Mouse (Mus musculus): ENCODE results near the gene Sim2. TPM values are rescaled to one million over a fixed set of nuclear protein-coding genes. Genes with fewer than 3 reads are reported as not detected.

The Sim2 gene
- under 1 TPM in 1 of 2 experiments, not detected in 1; 0.12 TPM for total RNA-seq (2021)

DNA sequence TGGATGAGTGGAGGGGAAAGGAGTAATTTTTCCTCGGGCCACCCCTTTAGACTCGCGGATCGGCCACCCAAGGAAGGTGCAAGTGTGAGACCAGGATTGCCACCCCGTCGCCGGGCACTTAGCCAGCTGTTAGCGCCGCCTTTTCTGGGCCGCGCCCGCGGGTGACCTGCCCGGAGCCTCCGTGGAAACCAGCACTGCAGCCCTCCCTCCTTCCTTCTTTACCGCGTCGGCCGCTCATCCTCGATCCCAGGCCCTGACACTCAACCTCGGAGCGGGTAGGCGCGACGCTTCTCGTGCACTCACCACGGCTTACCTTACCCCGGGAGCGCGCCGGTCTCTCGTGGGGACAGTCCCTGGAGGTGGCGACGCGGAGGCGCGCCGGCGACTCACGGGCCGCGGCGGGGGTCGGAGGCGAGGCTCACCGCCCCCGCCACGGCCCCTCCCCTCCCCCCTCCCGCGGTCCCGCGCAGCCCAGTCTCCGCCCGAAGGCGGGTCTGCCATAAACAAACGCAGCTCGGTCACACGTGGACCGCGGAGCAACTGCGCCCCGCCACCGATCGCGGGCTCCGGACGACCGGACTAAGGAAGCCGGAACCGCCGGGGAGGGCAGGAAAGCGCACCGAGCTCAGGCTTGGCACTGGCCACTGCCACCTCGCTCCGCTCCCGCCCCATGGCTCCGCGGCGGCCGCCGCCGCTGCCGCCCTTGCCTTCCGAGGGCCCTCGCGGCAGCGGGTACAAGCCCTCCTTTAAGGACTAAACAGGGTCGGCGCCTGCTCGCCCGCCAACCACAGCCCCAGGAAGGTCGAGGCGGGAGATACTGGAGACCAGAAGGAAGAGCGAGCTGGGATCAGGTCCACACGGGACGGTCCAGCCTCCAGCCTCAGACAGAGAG lies at the start of gene Sim2:
Gene Sim2, plus strand, starts transcription at position 221 of the 892 bp plus-strand sequence.
- DNase-seq = no peak
- intact Hi-C loops (cut with DNase I) = loop anchor here (5.0 to 10.0 kb wide), 2 partner anchors 148 to 170 kb away; no protein-coding TSS in a partner anchor

- DNase-seq = no peak
- intact Hi-C loops (cut with DNase I) = no loop called here
These were observed 47.5 kb upstream of the Sim2 start for GRCm38 (mm10) chr16:94037280-94037679.

DNA sequence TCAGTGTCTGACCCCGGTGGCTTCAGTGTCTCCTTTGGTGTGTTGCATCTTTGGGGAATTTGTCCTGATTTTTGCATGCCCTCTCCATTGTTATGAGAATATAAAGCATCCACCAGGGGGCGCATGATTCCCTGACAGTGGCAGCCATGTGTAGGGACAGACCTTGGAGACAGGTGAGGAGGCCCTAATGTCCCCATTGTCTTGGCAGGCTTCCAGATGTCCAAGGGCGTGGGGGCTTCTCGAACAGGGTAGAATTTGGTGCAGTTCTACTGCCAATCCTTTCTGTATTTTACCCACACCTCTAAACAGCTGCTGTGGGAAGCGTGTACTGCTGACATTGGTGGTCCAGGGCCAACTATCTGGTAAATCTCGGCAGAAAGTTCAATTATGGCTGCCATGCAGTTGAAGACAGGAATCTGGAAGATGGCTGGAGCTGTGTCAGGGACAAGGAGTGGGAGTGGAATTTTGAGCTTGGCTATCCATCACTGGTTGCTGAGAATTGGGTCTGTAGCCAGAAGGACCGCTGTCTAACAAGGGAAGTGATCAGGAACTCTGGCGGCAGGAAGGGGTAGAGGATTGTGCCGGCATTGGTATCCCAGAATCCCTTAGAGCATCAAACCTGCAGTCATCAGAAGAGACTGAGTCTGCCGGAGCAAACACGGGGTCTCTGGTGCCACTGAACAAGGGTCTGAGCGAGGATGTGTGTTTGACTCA lies 46.3 kb upstream of the Sim2 start:
- intact Hi-C loops (cut with DNase I) = no loop called here

DNA sequence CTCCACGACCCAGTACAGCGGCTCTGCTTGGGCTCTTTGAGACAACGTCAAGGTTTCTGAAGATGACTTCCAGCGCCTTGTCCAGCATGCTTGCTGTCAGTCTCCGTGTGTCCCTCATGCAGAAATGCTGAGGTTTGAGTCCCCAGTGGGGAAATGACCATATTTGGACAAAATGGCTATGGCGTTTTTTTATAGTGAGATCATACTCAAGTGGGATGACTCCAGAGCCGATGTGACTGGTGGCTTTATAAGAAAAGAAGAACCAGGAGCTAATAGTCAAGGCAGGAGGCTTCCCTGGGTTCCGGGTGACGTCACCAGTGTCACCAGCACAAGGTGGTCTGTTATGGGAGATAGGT lies 45.8 kb upstream of the Sim2 start:
- intact Hi-C loops (cut with DNase I) = no loop called here
- DNase-seq = no peak

More for the DNA sequence above, 46.3 kb upstream of the Sim2 start:
- peak; percentile 70 for DNase-seq

GRCm38 (mm10) chr16:94040485-94040884 lies 44.2 kb upstream of the Sim2 start:
- no peak for DNase-seq
- intact Hi-C loops (cut with DNase I) = no loop called here

DNA sequence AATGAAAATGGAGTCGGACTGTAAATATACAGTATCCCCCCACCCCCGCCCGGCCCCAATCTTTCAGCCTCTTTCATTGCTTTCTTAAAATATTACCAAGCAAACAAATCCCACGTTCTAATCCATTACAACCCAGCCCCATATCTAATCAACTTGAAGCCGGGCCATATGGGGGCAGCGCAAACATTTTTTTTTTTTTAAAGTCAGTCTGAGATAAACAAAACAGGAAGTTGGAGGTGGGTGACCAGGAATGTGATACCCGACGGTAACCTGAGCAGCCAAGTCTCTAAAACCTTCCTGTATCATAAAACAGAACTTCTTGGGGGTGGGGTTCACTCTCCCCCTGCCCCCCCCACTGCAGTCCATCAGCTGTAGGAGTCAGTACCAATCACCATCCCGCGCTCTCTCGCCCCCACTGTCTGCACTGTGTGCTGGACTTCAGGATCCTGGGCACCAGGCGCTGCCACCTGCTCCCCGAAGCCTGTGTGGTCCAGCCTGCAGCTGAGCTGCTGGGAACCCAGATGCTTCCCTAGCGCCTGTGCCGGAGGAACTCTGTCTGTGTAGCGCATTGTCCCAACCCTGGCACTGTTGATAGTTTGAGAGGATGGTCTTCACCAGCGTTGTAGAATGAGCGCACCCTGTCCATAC lies 43.5 kb upstream of the Sim2 start:
- intact Hi-C loops (cut with DNase I) = no loop called here
- DNase-seq = peak; percentile 62

DNA sequence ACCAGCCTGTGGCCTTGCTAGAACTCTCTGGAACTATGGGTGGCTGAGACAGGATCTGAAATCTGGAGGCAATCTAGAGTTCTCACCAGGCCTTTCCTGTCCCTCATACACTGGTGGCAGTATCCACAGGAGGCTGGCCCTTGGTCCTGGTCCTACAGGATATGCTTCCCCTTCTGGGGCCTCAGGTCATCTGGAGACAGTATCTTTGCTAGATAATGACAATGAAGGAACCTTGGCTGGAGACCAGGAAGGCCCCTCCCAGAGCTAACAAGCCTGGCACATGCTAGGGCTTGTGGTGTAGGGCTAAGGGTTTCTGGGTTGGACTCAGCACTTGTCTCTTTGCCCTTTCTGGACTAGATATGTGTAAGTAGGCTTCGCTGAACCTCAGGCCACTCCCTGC lies 40.9 kb upstream of the Sim2 start:
- no peak for DNase-seq
- intact Hi-C loops (cut with DNase I) = no loop called here

- DNase-seq = no peak
- intact Hi-C loops (cut with DNase I) = no loop called here
These were observed 39.7 kb upstream of the Sim2 start for GRCm38 (mm10) chr16:94044996-94045395.

DNA sequence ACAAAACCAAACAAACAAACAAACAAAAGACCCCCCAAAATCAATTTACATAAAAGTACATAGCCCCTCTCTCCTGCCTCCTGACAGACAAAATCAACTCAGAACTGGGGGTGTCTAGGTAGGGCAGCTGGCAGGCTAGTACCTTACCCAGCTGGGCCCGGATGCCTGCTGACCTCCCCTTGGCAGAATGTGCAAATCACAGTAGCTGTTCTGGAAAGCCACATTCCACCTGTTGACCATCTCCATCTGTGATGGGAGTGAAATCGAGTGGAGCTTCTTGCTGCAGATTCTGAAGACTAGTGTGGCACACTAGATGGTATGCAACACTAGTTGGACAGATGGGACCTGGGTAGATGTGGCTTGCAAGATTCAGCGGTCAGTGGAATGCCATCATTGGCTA lies 34.4 kb upstream of the Sim2 start:
- intact Hi-C loops (cut with DNase I) = no loop called here
- peak; percentile 53 for DNase-seq

DNA sequence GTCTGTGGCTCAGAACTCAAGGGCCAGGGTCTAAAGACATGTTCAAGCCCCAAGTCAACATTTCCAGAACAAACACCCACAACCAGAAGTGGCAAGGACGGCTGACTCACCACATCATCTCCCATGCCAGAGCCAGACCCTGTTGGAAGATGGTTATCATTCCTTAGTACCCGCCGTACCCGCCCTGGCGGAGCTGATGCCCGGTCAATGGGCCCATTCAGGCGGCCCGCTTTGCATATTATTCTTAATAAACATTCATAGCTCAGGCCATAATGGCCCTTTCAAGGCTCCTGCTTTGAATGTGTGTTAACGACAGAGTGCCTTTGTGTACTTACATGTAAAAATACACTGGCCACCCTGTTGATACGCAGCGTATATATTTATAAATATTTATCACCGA lies 29.6 kb upstream of the Sim2 start:
- DNase-seq = no peak
- intact Hi-C loops (cut with DNase I) = no loop called here

DNA sequence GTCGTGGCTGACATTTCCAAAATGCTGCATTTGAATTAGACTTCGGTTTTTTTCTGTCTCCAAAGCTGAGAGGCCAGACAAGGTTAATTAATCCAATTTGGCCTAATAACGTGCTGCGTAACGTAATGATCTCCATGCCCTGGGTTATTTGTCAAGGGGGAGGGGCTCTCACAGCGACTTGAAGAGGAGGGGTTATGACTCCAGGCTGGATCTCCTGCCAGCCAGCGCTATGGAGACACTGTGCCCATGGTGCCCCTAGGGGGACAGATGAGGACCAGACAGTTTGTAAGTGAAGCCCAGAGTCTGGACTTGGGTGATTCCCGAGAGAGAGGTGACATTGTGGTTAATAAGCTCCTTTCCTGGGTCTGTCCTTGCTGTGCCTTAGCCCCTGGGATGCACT lies 29.2 kb upstream of the Sim2 start:
- DNase-seq = peak; percentile 21
- intact Hi-C loops (cut with DNase I) = no loop called here

DNA sequence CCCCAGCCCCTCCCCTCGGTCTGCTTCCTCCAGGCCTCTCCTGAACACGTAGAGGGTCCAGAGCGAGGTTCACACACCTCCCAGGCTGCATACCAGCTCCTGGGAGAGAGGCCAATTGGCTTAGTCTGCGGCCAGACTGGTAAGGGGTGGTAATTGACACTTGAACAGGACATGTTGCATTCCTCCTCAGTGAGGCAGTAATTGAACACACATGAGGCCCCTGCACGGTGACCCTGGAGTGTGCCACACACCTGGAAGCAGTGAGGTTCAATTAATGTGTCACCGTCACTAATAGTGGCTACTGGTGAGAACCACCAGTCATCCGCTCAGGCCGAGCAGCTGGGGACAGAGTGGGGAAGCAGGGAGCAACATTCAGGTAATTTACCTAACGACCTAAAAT lies 24.9 kb upstream of the Sim2 start:
- intact Hi-C loops (cut with DNase I) = no loop called here

GRCm38 (mm10) chr16:94064211-94064610 lies 20.5 kb upstream of the Sim2 start:
- intact Hi-C loops (cut with DNase I) = no loop called here
- DNase-seq = no peak

More for the DNA sequence above, 24.9 kb upstream of the Sim2 start:
- DNase-seq = no peak

DNA sequence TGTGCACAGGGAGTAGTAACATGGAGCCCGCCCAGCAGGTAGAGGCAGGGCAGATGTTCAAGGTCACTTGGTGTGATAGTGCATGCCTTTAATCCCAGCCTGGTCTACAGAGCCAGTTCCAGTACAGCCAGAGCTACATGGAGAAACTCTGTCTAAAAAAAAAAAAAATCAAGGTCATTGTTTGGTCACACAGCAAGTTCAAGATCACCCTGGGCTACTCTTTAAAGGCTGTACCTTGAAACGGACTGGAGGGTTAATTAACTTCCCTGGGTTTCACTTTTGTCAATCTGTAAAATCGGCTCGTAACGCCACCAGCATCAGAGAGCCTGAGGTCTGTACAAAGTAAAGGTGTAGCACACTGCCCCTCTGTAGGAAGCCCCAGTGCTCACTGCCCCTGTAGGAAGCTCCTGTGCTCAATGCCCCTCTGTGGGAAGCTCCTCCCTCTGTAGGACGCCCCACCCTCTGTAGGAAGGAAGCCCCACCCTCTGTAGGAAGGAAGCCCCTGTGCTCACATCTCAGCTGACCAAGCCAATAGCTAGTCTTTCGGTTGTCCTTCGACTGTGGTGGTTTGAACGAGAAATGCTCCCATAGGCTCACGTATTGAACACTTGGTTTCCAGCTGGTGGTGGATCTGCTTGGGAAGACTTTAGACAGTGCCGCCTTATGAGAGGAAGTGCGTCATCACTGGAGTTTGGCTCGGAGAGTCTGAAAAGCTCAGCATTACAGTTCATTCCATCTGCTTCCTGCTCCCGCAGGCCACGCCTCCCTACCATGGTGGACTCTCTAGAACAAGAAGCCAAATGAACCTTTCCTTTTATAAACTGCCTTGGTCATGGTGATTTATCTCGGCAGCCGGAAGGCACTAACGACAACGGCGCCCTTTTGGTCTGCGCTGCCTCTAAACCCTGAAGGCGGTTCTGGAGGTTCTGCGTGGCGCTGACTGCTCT lies 18.7 kb upstream of the Sim2 start:
- DNase-seq = no peak
- intact Hi-C loops (cut with DNase I) = no loop called here

DNA sequence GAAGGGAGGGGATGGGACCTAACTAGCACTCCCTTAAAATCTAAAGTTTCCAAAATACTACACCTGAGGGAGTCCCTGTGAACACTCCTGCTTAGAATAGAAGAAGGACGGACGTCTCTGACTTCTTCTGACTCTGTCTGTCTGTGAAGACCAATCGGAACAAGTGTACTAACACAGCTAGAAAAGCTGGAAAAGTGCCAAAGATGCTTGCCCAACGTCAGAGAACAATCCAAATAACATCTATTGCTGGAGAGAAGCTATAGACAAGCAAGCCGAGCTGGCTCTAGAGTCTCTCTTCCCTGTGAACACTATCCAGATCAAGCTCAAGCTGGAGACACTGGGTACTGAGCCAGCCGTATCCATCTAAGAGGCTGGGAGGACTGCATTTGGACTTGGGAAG lies 18.0 kb upstream of the Sim2 start:
- intact Hi-C loops (cut with DNase I) = no loop called here
- DNase-seq = no peak

DNA sequence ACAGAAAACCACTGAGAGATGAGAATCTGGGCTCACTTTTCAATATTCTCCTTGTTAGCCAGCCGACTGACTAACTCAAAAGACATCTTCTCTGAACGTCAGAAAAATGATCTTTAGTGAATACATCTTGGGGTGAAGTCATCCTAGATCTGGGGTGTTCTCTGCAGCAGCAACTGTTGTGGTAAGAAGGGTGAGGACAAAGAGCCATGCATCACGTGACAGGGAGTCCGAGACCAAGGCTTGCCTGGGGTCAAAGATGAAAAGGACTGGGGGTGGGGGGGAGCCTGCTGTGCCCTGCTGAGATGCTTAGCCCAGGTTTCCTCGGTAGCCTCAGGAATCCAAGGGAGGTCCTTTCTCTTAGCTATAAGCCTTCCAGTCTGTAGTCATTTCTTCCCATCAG lies 17.5 kb upstream of the Sim2 start:
- intact Hi-C loops (cut with DNase I) = no loop called here
- DNase-seq = no peak

GRCm38 (mm10) chr16:94069061-94069460 lies 15.7 kb upstream of the Sim2 start:
- intact Hi-C loops (cut with DNase I) = no loop called here

GRCm38 (mm10) chr16:94070920-94071319 lies 13.8 kb upstream of the Sim2 start:
- intact Hi-C loops (cut with DNase I) = no loop called here
- no peak for DNase-seq

More at GRCm38 (mm10) chr16:94069061-94069460, 15.7 kb upstream of the Sim2 start:
- no peak for DNase-seq

GRCm38 (mm10) chr16:94071468-94071867 lies 13.3 kb upstream of the Sim2 start:
- no peak for DNase-seq
- intact Hi-C loops (cut with DNase I) = no loop called here

- intact Hi-C loops (cut with DNase I) = no loop called here
- no peak for DNase-seq
These were observed 9.2 kb upstream of the Sim2 start for GRCm38 (mm10) chr16:94075362-94076027.
